Mouse (Mus musculus) neural tube, embryonic 11.5 days (tissue): ENCODE measurements around the gene Ckmt1. TPM values are rescaled to one million over a fixed set of nuclear protein-coding genes. Genes with fewer than 3 reads are reported as not detected.

Source experiments
- ATAC-seq: fragments of 200-750 bp; cut with Nextera tagmentation; 2 replicates; pipeline ENCODE4 v1.8.0; 2017; ENCODE audit warnings: moderate number of reproducible peaks, mild to moderate bottlenecking, moderate TSS enrichment, moderate library complexity; ENCODE audit not compliant: insufficient read depth, low FRiP score, low TSS enrichment
- DNase-seq: peaks from one replicate; pipeline ENCODE4 v3.0.0-alpha.2; 2015; ENCODE audit warnings: low spot score
- H3K27ac ChIP-seq: fragments of 300-500 bp; sonication (generic); 2 replicates; pipeline ENCODE4 v1.5.1; 2014; ENCODE audit warnings: low read depth, mild to moderate bottlenecking, low read length
- H3K27me3 ChIP-seq: fragments of 300-500 bp; sonication (generic); 2 replicates; pipeline ENCODE4 v1.6.1; 2014; ENCODE audit warnings: mild to moderate bottlenecking, low read length, mixed read lengths; ENCODE audit not compliant: control insufficient read depth, insufficient read depth
- H3K36me3 ChIP-seq: fragments of 300-500 bp; sonication (generic); 2 replicates; pipeline ENCODE4 v1.6.1; 2014; ENCODE audit warnings: mild to moderate bottlenecking, low read length, moderate library complexity, mixed read lengths; ENCODE audit not compliant: control insufficient read depth, insufficient read depth
- H3K4me1 ChIP-seq: fragments of 300-500 bp; sonication (generic); 2 replicates; pipeline ENCODE4 v1.6.1; 2014; ENCODE audit warnings: low read length, mixed read lengths; ENCODE audit not compliant: control insufficient read depth, insufficient read depth
- H3K4me2 ChIP-seq: fragments of 300-500 bp; sonication (generic); 2 replicates; pipeline ENCODE4 v1.6.1; 2014; ENCODE audit warnings: low read depth, mild to moderate bottlenecking, moderate library complexity
- H3K4me3 ChIP-seq: fragments of 300-500 bp; sonication (generic); 2 replicates; pipeline ENCODE4 v1.5.1; 2014; ENCODE audit warnings: low read depth, low read length
- H3K9ac ChIP-seq: fragments of 300-500 bp; sonication (generic); 2 replicates; pipeline ENCODE4 v1.6.1; 2014; ENCODE audit warnings: mild to moderate bottlenecking, low read length
- H3K9me3 ChIP-seq: fragments of 300-500 bp; sonication (generic); 2 replicates; pipeline ENCODE4 v1.6.1; 2016; ENCODE audit warnings: low read length; ENCODE audit not compliant: control insufficient read depth
- WGBS: fragments of 180-500 bp; shearing (Covaris S2); extraction: QIAGEN DNeasy Blood & Tissue Kit; methylation state at CpG from one replicate; pipeline ENCODE4 v1.1.7; 2014; 5-methylcytosine and 5-hydroxymethylcytosine counted together
- polyA plus RNA-seq: library from polyadenylated mRNA; unstranded; fragments of >200 nt; fragmentation: Nextera tagmentation; extraction: Ambion mirVana; gene quantifications from 2 replicates; pipeline ENCODE4 v1.2.1, GENCODE M21; 2014

Gene Ckmt1
- 8.2 and 9.8 TPM in 2 replicates for polyA plus RNA-seq

DNA sequence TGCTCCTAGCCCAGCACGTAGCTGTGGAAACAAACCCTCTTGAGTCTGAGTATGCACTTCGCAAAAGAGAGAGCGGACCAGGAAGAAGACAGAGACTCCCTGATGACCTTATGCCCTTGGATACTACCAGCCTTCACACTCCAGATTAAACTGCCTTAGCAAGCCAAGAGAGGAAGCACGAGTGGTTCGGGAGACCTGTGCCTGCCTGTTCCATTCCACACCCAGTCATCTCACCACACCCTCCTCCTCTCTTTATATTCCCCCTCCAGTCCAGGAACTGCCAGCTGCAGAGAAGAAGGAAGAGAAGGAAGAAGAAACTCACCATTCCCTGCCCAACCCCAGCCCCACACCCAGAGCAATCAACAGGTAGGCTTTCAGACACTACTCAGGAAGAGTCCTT lies at the start of gene Ckmt1:
TSS of gene Ckmt1 (plus strand) at position 221 of the 400 bp plus-strand sequence.
- H3K9ac ChIP-seq = peak within 1 kb of the TSS; percentile 33; the same call in 1 of the 2 replicates
- 71% methylated on average over 5 of the region's 5 CpGs for WGBS
- H3K27ac ChIP-seq = no peak within 1 kb of the TSS
- no peak for ATAC-seq
- peak within 1 kb of the TSS; percentile 30 for H3K4me3 ChIP-seq
- no peaks in the 10 kb centered on the region for H3K36me3 ChIP-seq
- H3K4me2 ChIP-seq = peak within 1 kb of the TSS; percentile 49
- peaks cover 4% of the 10 kb centered on the region; the same call in 1 of the 2 replicates for H3K27me3 ChIP-seq
- DNase-seq = no peak
- H3K9me3 ChIP-seq = no peaks in the 10 kb centered on the region
- 0 out of 2 replicates have a peak, but pooled peaks cover 6% of the 10 kb centered on the region for H3K4me1 ChIP-seq

DNA sequence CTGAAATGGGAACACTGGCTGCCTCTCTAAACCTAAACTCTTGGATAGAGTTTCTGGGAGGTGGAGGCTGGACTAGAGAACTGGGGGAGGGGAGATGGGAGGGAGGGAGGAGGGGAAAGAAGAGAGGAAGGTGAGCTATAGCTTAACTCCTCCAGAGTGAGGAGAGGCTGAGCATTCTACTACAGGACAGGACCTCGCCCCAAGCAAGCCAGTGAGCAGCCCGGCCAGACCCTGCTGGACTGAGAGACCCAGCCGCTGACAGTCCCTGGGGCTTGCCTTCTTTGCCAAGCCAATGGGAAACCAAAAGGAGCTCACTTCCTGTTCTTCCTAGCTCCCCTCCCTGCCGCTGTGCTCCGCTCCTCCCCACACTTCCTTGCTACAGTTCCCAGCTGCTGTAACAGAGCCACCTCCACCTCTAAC lies 48.5 kb upstream of the Ckmt1 start:
- 26% methylated on average over 5 of the region's 5 CpGs for WGBS
- H3K4me1 ChIP-seq = no peaks in the 10 kb centered on the region
- no peak overlapping the region for H3K4me2 ChIP-seq
- DNase-seq (no peak), ATAC-seq (no peak)
- H3K4me3 ChIP-seq = no peak overlapping the region
- H3K27me3 ChIP-seq = no peaks in the 10 kb centered on the region
- no peak overlapping the region for H3K9ac ChIP-seq
- no peaks in the 10 kb centered on the region for H3K9me3 ChIP-seq
- H3K36me3 ChIP-seq = no peaks in the 10 kb centered on the region
- no peak overlapping the region for H3K27ac ChIP-seq

DNA sequence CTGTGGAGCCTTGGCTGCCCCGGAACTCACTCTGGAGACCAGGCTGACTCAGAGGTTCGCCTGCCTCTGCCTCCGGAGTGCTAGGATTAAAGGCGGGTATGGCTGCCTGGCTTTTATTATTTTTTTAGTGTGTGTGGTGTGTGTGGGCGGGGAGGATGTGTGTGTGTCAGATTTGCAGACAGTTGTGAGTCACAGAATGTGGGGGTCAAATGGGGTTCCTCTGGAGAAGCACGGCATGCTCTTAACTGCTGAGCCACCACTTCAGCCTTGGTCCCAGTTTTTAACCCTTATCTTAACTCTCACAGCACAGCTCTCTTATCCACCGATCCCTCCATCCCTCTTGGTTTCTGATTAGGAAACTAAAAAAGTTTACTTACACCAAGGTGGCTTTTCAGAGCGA lies 41.2 kb upstream of the Ckmt1 start:
- H3K27me3 ChIP-seq = no peaks in the 10 kb centered on the region
- no peak overlapping the region for H3K27ac ChIP-seq
- H3K4me1 ChIP-seq = no peaks in the 10 kb centered on the region
- H3K9ac ChIP-seq = no peak overlapping the region
- WGBS = 79% methylated on average over 8 of the region's 8 CpGs
- no peak overlapping the region for H3K4me2 ChIP-seq
- H3K36me3 ChIP-seq = no peaks in the 10 kb centered on the region
- no peak for DNase-seq
- H3K4me3 ChIP-seq = no peak overlapping the region
- H3K9me3 ChIP-seq = no peaks in the 10 kb centered on the region
- no peak for ATAC-seq

DNA sequence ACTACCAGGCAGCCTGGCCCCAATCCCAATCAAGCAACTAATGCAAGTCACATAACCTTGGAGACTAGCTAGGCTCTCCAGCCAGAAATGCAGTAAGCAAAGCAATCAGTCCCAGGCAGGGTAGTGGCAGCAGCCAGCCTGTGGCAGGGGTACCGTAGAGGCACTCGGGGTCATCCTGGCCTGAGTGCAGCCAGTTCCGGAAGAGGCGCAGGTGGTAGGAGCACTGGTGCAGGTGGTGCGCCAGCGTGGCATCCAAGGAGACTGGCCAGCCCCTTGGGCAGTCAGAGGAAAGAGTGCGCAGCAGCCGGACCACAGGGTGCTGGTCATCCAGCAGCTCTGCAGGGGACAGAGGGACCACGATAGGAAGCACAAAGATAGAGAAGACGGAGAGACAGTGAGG lies 34.5 kb upstream of the Ckmt1 start:
- ATAC-seq (no peak), DNase-seq (no peak)
- H3K27ac ChIP-seq = no peak overlapping the region
- no peak overlapping the region for H3K4me3 ChIP-seq
- no peaks in the 10 kb centered on the region for H3K4me1 ChIP-seq
- 94% methylated on average over 10 of the region's 10 CpGs for WGBS
- H3K9me3 ChIP-seq = no peaks in the 10 kb centered on the region
- H3K27me3 ChIP-seq = no peaks in the 10 kb centered on the region
- H3K4me2 ChIP-seq = no peak overlapping the region
- no peak overlapping the region for H3K9ac ChIP-seq
- no peaks in the 10 kb centered on the region for H3K36me3 ChIP-seq

DNA sequence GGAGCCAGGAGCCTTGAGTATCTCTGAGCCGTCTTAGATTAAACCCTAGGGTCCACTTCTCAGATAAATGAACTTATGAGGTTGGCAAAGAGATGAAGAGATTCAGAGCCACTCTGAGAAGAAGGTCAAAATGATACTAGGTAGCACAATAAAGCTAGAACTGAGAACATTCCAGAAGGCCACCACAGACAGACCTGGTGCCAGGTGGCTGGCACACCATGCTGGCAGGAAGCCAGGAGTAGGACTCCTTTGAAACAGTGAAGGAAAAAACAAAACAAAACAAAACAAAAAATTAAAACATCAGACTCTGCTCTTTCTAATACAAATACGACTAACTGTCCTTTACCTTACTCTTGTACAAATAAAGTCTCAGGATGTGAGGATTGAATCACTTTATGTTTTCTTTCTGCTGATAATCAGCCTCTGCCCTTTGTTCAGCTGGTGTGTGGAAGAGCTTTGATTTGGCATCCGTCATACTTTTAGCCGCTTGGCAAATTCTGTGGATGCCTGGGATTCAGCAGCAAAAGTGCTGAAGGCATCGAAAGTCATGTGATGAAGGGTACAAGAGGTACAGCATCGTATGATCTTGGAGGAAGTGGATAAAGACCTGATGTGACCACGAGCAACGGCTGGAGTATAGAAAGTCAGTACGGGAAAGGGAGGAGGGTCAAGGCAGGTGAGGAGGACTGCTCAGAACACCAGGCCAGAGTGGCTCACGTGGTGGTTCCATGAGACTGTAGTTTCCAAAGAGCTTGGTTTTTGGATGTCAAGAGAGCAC lies 33.6 kb upstream of the Ckmt1 start:
- no peak overlapping the region for H3K4me3 ChIP-seq
- no peak overlapping the region for H3K4me2 ChIP-seq
- no peaks in the 10 kb centered on the region for H3K36me3 ChIP-seq
- no peak overlapping the region for H3K9ac ChIP-seq
- no peaks in the 10 kb centered on the region for H3K4me1 ChIP-seq
- H3K9me3 ChIP-seq = no peaks in the 10 kb centered on the region
- no peak overlapping the region for H3K27ac ChIP-seq
- 89% methylated on average over 10 of the region's 10 CpGs for whole genome bisulfite sequencing
- H3K27me3 ChIP-seq = no peaks in the 10 kb centered on the region
- ATAC-seq (no peak), DNase-seq (no peak)

DNA sequence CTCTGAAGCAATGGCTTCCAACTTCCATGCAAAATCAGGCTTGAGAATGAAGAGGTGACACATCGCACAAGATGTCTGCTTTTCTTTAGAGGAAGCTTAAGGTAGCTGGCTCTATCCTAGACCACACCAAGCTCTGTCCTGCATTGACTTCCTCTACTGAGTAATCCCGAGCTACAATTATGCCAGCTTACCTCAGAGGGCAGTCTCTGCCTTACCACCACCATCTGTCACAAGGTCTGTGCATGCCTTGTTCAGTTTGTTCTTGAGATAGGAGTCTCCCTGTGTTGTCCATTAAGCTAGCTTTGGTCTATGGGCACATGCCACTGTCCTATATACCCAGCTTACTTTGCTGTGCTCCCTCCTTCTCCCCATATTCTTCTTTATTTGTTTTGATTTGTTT lies 28.0 kb upstream of the Ckmt1 start:
- H3K9ac ChIP-seq = no peak overlapping the region
- no peak overlapping the region for H3K27ac ChIP-seq
- 93% methylated on average over 2 of the region's 2 CpGs for WGBS
- no peaks in the 10 kb centered on the region for H3K9me3 ChIP-seq
- no peak overlapping the region for H3K4me3 ChIP-seq
- ATAC-seq (no peak), DNase-seq (no peak)
- no peaks in the 10 kb centered on the region for H3K4me1 ChIP-seq
- H3K27me3 ChIP-seq = no peaks in the 10 kb centered on the region
- no peak overlapping the region for H3K4me2 ChIP-seq
- H3K36me3 ChIP-seq = no peaks in the 10 kb centered on the region

DNA sequence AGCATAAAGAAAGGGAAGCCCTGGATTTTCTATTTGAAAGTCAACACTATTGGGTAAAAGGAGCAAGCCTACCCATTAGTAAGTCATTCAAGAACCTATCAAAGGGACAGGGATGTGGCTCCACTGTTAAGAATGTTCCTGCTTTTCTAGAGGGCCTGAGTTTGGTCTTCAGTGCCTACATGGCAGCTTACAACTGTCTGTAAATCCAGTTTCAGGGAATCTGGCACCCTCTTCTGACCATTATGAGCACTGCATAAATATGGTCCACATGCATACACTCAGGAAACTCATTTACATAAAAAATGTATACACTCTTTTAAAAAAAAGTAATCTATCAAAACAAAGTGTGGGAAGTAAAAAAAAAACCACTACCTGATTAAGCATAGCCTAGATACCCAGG lies 18.5 kb upstream of the Ckmt1 start:
- H3K4me1 ChIP-seq = no peaks in the 10 kb centered on the region
- no peaks in the 10 kb centered on the region for H3K36me3 ChIP-seq
- no peak for DNase-seq
- H3K27me3 ChIP-seq = no peaks in the 10 kb centered on the region
- no peak for ATAC-seq
- H3K4me3 ChIP-seq = no peak overlapping the region
- no peak overlapping the region for H3K4me2 ChIP-seq
- H3K27ac ChIP-seq = no peak overlapping the region
- no peak overlapping the region for H3K9ac ChIP-seq
- no peaks in the 10 kb centered on the region for H3K9me3 ChIP-seq

DNA sequence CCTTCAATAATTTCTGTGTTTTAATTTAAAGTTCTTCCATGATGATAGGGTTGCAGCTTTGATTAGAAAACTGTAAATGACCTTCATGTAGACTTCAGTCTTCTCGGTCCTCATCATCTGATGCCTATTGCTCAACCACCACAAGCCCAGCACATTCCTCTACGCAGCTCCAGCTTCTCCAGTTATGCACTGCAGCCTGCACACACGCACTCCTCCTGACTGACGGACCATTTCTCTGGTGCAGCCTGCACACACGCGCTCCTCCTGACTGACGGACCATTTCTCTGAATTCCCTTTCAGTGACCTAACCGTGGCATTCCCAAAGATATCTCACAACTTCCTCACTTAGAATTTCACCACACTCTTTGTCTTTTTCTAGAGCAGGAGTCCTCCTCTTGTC lies 4.4 kb upstream of the Ckmt1 start:
- Histone ChIP-seq H3K4me3 (no peak overlapping the region), H3K27ac (no peak overlapping the region), H3K9ac (no peak overlapping the region), H3K4me2 (no peak overlapping the region), H3K9me3 (no peaks in the 10 kb centered on the region), H3K27me3 (peaks cover 4% of the 10 kb centered on the region; the same call in 1 of the 2 replicates), H3K36me3 (no peaks in the 10 kb centered on the region), H3K4me1 (0 out of 2 replicates have a peak, but pooled peaks cover under 1% of the 10 kb centered on the region)
- ATAC-seq (no peak), DNase-seq (no peak)
- WGBS = 78% methylated on average over 8 of the region's 8 CpGs

DNA sequence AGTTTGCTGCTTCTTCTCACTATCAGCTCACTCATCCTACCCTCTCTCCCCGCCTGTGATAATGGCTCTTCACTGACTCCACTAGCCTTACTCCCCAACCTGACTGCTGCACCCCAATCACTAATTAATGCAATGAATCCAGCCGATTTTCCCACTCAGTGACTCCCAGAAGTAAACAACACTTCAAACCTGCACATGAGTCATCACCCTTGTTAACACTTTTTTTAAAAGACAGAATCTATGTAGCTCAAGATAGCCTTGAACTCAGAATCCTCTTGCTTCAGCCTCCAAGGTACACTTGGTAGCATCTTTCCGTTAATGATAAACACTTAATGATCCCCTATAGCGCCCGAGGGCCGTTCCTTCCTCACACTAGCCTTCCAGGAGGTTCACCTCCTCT lies 3.1 kb upstream of the Ckmt1 start:
- H3K4me1 ChIP-seq = 0 out of 2 replicates have a peak, but pooled peaks cover 6% of the 10 kb centered on the region
- no peaks in the 10 kb centered on the region for H3K36me3 ChIP-seq
- H3K27me3 ChIP-seq = peaks cover 4% of the 10 kb centered on the region; the same call in 1 of the 2 replicates
- DNase-seq = no peak
- WGBS = 5% methylated on average over 6 of the region's 6 CpGs
- H3K4me2 ChIP-seq = peak overlapping the region; percentile 67
- H3K9ac ChIP-seq = peak overlapping the region; percentile 78
- H3K4me3 ChIP-seq = peak overlapping the region; percentile 61
- no peak for ATAC-seq
- H3K27ac ChIP-seq = peak overlapping the region; percentile 65; the same call in 1 of the 2 replicates
- H3K9me3 ChIP-seq = no peaks in the 10 kb centered on the region
